Mouse (Mus musculus): ENCODE results near the gene Agfg1. TPM values are rescaled to one million over a fixed set of nuclear protein-coding genes. Genes with fewer than 3 reads are reported as not detected.
"Not testable (repeated sequence)": the region's sequence is repeated elsewhere in the genome, so short reads cannot be mapped to it uniquely, and the experiment has no call there.

The Agfg1 gene
- total and polyA plus RNA-seq, 3 experiments, result 27.9 to 29.8 (median 28.2) TPM

- DNase-seq, result no peak
- WGBS, result 77% methylated on average over 6 of the region's 6 CpGs
- H3K27ac ChIP-seq, result no peak within 1 kb of the TSS
Observed at GRCm38 (mm10) chr1:82924650-82925049, 85.4 kb downstream of the Agfg1 start, which contains the start of gene A030014E15Rik. A030014E15Rik (plus strand) TSS chr1:82924917.

GRCm38 (mm10) chr1:82930558-82930957 is 91.3 kb downstream of the Agfg1 start:
- intact Hi-C loops (cut with DNase I), result not testable (repeated sequence)

More at GRCm38 (mm10) chr1:82924650-82925049, 85.4 kb downstream of the Agfg1 start, which contains the start of gene A030014E15Rik:
- TF ChIP-seq EP300 (IDR thresholded peaks at IDR 0.05; ENCODE audit: insufficient read depth, low read depth, low read length) (no peak), CTCF (IDR thresholded peaks at IDR 0.05) (no peak), POLR2A (IDR thresholded peaks at IDR 0.05; ENCODE audit: insufficient read depth, low read depth, low read length) (no peak)
- H3K9ac ChIP-seq (ENCODE audit: low read depth, low read length), result no peak within 1 kb of the TSS
- intact Hi-C loops (cut with DNase I), result no loop called here
- no peaks in the 10 kb centered on the region for H3K27me3 ChIP-seq (ENCODE audit: control insufficient read depth, insufficient read depth, low read length)
- H3K36me3 ChIP-seq (ENCODE audit: control insufficient read depth, insufficient read depth, low read length), result no peaks in the 10 kb centered on the region
- no peaks in the 10 kb centered on the region for H3K4me1 ChIP-seq (ENCODE audit: control insufficient read depth, insufficient read depth, low read length)
- no peaks in the 10 kb centered on the region for H3K79me2 ChIP-seq (replicated peaks; ENCODE audit: control insufficient read depth, insufficient read depth, low read length)
- no peak within 1 kb of the TSS for H3K4me3 ChIP-seq

GRCm38 (mm10) chr1:82931326-82931725 is 92.0 kb downstream of the Agfg1 start, which contains the start of gene Gm6217:
Gm6217 (minus strand) TSS chr1:82931399.
- H3K9ac ChIP-seq (ENCODE audit: low read depth, low read length); H3K4me3 ChIP-seq; H3K4me1 ChIP-seq (ENCODE audit: control insufficient read depth, insufficient read depth, low read length); H3K36me3 ChIP-seq (ENCODE audit: control insufficient read depth, insufficient read depth, low read length); H3K27ac ChIP-seq; H3K27me3 ChIP-seq (ENCODE audit: control insufficient read depth, insufficient read depth, low read length); DNase-seq; H3K79me2 ChIP-seq (replicated peaks; ENCODE audit: control insufficient read depth, insufficient read depth, low read length); intact Hi-C loops (cut with DNase I): not testable (repeated sequence)
- WGBS, result no CpG with 5 or more reads among the region's 6 CpGs

More at GRCm38 (mm10) chr1:82930558-82930957, 91.3 kb downstream of the Agfg1 start:
- H3K9ac ChIP-seq (ENCODE audit: low read depth, low read length); H3K27ac ChIP-seq; H3K4me3 ChIP-seq; H3K36me3 ChIP-seq (ENCODE audit: control insufficient read depth, insufficient read depth, low read length); H3K4me1 ChIP-seq (ENCODE audit: control insufficient read depth, insufficient read depth, low read length); H3K27me3 ChIP-seq (ENCODE audit: control insufficient read depth, insufficient read depth, low read length); DNase-seq; H3K79me2 ChIP-seq (replicated peaks; ENCODE audit: control insufficient read depth, insufficient read depth, low read length): not testable (repeated sequence)
- WGBS, result 85% methylated on average over 3 of the region's 3 CpGs

GRCm38 (mm10) chr1:82938666-82939065 is 99.4 kb downstream of the Agfg1 start:
- DNase-seq, result no peak
- H3K9ac ChIP-seq (ENCODE audit: low read depth, low read length), result no peak overlapping the region
- H3K27me3 ChIP-seq (ENCODE audit: control insufficient read depth, insufficient read depth, low read length), result no peaks in the 10 kb centered on the region
- intact Hi-C loops (cut with DNase I), result no loop called here
- WGBS, result 95% methylated on average over 5 of the region's 5 CpGs
- no peaks in the 10 kb centered on the region for H3K4me1 ChIP-seq (ENCODE audit: control insufficient read depth, insufficient read depth, low read length)
- H3K36me3 ChIP-seq (ENCODE audit: control insufficient read depth, insufficient read depth, low read length), result no peaks in the 10 kb centered on the region
- no peak for TF ChIP-seq CTCF (IDR thresholded peaks at IDR 0.05)
- TF ChIP-seq EP300 (IDR thresholded peaks at IDR 0.05; ENCODE audit: insufficient read depth, low read depth, low read length), result no peak
- TF ChIP-seq POLR2A (IDR thresholded peaks at IDR 0.05; ENCODE audit: insufficient read depth, low read depth, low read length), result no peak
- H3K79me2 ChIP-seq (replicated peaks; ENCODE audit: control insufficient read depth, insufficient read depth, low read length), result no peaks in the 10 kb centered on the region
- H3K27ac ChIP-seq, result no peak overlapping the region
- H3K4me3 ChIP-seq, result no peak overlapping the region

GRCm38 (mm10) chr1:82942505-82942904 is 103.2 kb downstream of the Agfg1 start:
- H3K9ac ChIP-seq (ENCODE audit: low read depth, low read length); H3K79me2 ChIP-seq (replicated peaks; ENCODE audit: control insufficient read depth, insufficient read depth, low read length); H3K4me3 ChIP-seq; H3K36me3 ChIP-seq (ENCODE audit: control insufficient read depth, insufficient read depth, low read length); H3K27me3 ChIP-seq (ENCODE audit: control insufficient read depth, insufficient read depth, low read length); DNase-seq; H3K27ac ChIP-seq; H3K4me1 ChIP-seq (ENCODE audit: control insufficient read depth, insufficient read depth, low read length); intact Hi-C loops (cut with DNase I): not testable (repeated sequence)
- WGBS, result 77% methylated on average over 2 of the region's 2 CpGs

- no CpG with 5 or more reads among the region's 6 CpGs for WGBS
Observed at GRCm38 (mm10) chr1:82943295-82943694, 104.0 kb downstream of the Agfg1 start, which contains the start of gene A030003K21Rik. A030003K21Rik (minus strand) TSS chr1:82943388.

GRCm38 (mm10) chr1:82946029-82946428 is 106.7 kb downstream of the Agfg1 start:
- H3K4me1 ChIP-seq (ENCODE audit: control insufficient read depth, insufficient read depth, low read length); H3K27ac ChIP-seq; intact Hi-C loops (cut with DNase I); H3K79me2 ChIP-seq (replicated peaks; ENCODE audit: control insufficient read depth, insufficient read depth, low read length); H3K4me3 ChIP-seq; DNase-seq; H3K9ac ChIP-seq (ENCODE audit: low read depth, low read length); H3K36me3 ChIP-seq (ENCODE audit: control insufficient read depth, insufficient read depth, low read length); H3K27me3 ChIP-seq (ENCODE audit: control insufficient read depth, insufficient read depth, low read length): not testable (repeated sequence)
- 100% methylated on average over 2 of the region's 2 CpGs for WGBS

More at GRCm38 (mm10) chr1:82943295-82943694, 104.0 kb downstream of the Agfg1 start, which contains the start of gene A030003K21Rik:
- H3K27me3 ChIP-seq (ENCODE audit: control insufficient read depth, insufficient read depth, low read length); H3K79me2 ChIP-seq (replicated peaks; ENCODE audit: control insufficient read depth, insufficient read depth, low read length); H3K4me3 ChIP-seq; DNase-seq; H3K36me3 ChIP-seq (ENCODE audit: control insufficient read depth, insufficient read depth, low read length); H3K4me1 ChIP-seq (ENCODE audit: control insufficient read depth, insufficient read depth, low read length); H3K27ac ChIP-seq; intact Hi-C loops (cut with DNase I); H3K9ac ChIP-seq (ENCODE audit: low read depth, low read length): not testable (repeated sequence)

Data from heart, adult 2 months (tissue).